Mouse (Mus musculus) heart, adult 11 months (tissue): Measurements from ENCODE around the gene Lrrc45.

ENCODE experiments used
- DNase-seq: peaks from one replicate; pipeline ENCODE4 v3.0.0; 2022

The Lrrc45 gene

DNA sequence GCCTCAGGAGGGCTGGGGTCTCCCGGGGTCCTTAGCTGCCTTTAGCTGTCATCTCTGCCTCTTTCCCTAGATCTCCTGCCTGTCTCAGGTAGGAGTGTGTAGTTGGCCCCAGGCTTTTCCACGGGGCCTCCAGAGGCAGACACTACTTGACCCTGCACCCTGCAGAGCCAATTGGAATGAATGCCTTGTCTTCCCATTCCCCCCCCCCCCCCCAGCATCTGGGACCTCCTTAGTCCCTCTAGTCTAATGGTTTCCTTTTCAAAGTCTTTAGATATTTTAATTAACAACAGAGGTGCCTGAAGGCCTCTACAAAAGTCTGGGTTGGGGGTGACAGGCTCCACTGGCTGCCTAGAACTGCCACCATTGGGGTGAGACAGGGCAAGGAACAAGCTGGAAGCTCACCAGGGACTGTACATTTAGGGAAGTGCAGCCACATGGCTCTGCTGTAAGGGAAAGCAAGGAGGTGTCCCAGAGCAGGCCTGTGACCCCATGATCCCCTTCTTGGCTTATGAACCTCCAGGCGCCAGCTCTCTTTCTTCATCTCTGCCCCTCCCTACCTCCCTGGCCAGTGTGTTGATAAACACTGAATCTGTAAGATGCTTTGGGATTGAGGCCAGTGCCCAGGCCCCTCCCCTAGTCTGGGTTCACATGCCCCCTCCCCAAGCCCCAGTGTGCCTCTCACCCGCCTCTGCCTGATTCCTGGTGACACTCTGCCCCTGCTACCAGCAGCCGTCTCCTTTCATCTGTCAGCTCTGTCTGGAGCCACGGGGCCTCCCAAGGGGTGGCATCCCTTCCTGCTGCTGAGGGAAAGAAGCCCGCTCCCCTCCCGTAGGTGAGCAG is 9.0 kb upstream of the Lrrc45 start:
- no peak for DNase-seq

- no peak for DNase-seq
Observed at GRCm38 (mm10) chr11:120706120-120706519, 7.6 kb upstream of the Lrrc45 start.

GRCm38 (mm10) chr11:120707225-120707624 is 6.5 kb upstream of the Lrrc45 start:
- no peak for DNase-seq

- no peak for DNase-seq
Observed at GRCm38 (mm10) chr11:120707969-120708368, 5.8 kb upstream of the Lrrc45 start.

DNA sequence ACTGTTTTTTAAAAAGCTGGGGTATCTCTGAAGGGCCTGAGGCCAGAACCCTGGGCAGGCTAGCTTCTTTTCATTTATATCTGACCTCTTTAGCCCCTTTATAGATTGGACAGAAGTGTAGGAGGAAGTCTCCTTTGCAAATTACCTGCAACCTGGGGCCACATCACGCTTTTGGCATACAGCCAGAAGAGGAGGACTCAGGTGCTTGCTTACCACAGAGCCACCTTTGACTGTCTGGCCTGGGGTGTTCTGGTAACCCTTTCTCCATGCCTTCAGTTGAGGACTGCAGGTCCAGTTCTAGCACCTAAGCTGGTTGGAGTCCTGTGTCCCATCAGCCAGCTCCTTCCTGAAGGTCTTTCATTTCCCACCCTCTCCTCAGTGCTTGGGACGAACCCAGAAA is 4.2 kb upstream of the Lrrc45 start:
- no peak for DNase-seq

DNA sequence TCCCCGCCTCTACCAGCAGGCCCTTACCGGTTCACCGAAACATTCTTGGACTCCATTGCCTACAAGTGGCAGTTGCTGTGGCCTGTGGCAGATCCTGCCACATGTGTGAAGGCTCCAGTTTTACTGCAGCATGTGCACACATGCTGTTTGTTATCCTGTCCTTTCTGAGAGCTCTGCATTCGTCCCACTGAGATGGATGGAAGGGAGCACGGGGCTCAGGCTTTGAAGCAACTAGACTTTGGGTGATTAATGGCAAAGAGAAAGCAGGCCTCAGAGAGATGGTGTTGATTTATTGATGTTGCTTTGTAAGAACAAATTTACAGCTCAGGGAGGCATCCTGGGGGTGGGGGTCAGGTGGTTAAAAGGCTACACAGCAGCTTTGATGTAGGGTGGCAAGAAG is 3.1 kb upstream of the Lrrc45 start:
- DNase-seq: no peak

DNA sequence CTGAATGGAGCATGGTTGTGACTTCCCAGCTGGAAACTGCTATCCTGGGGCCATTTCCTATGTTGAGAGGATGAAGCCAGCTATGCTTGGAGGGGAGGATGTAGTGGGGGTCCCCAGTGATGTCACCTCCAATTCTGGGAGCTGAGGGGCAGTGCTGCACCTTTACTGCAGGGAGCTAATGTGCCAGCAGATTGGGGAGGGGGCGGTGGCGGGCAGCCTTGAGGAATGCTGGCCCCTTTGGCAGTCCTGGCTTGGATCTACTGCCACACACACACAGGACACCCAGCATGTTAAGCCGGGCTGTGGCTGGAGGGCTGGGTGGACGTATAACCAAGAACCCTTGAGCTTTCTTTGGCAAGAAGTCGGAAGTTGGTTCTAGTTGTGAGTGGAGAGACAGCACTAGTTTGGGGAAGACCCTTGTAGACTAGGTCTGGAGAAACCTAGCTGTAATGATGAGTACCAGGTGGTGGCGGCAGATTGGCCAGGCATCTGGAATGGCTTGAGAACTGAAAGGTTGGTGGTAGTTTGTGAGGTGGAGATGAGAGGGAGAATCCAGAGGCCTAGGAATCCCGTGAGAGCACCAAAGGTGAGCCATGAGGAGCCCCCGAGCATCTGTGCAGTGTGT is 1.6 kb upstream of the Lrrc45 start:
- peak; percentile 93 for DNase-seq

- peak; percentile 96 for DNase-seq
Observed at GRCm38 (mm10) chr11:120712771-120713568, 755 bp upstream of the Lrrc45 start.

DNA sequence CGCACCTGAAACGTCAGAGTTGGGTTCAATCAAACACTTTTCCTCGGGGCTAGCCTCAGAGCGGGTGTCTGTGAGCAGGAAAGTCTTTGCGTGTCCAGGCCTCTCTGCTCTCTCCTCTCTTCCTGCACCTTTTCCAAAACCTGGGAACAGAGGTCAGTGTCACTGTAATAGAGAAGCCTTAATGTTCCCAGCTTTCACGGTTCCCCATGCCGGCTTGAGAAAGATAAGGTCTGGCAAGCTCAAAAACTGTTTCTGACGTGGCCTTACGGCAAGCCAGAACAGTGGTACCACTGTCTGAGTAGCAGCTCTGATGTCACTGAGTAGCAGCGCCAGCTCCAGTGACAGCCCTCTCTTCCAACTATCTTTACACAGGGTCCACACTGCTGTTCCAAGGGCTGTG is 821 bp downstream of the Lrrc45 start:
- DNase-seq: no peak

GRCm38 (mm10) chr11:120715131-120715530 is 1.4 kb downstream of the Lrrc45 start:
- peak; percentile 93 for DNase-seq

DNA sequence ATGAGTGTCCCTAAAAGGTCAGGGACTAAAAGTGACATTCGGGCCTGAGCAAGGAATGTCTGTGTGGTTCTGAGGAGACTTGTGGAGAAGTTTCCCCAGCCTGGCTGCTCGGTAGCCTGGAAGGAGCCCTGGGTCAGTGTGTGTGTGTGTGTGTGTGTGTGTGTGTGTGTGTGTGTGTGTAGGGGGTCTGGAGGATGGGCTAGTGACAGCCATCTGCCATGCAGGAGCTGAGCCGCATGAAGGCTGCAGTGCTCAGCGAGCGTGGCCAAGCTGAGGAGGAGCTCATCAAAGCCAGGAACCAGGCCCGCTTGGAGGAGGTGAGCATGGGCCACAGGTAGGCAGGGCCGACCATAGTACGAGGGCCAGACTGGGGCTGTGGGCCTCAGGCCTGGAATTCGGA is 5.5 kb downstream of the Lrrc45 start:
- no peak for DNase-seq

- peak; percentile 94 for DNase-seq
Observed at GRCm38 (mm10) chr11:120719841-120720376, 6.2 kb downstream of the Lrrc45 start.

GRCm38 (mm10) chr11:120720450-120720849 is 6.7 kb downstream of the Lrrc45 start:
- peak; percentile 97 for DNase-seq

DNA sequence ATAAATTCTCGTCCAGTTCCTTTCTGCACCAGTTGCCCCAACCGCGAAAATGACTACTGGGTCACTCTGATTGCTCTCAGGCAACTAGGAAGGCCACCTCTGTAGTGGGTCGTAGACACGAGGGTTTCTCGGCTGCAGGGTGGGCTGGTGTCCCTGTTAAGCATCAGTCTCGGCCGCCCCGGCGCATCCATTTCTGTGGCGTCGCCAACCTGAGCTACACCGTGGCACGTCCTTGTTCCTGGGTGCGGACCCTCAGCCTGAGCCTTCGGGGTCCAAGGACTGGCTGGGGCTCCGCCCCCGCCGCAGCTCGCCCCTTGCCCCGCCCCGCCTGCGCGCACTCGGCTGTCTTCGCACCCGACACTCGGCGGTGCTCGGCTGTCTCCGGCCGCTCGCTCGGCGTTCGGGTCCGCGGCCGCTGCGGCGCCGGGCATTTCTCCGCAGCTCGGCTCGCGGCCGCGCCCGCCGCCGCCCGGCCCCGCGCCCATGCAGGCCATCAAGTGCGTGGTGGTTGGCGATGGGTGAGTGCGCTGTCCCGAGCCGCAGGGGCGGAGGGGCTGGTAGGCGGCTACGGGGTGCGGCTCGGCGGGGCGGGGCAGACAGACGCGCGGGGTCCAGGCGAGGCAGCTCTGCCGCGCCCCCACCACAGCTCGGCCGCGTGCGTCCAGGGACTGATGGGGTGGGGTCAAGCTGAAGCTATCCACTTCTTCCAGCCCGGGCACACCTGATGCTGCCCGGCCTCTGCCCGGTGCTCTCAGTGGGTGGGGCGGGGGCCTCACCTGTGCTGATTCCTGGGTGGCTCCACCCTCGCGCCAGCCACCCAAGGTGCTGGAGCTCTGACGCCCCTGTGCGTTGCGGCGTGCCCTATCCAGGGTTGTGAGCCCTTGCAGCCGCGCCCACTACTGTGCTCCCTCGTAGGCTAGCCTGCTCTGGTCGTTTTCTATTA is 7.7 kb downstream of the Lrrc45 start, which contains the start of gene Rac3:
Rac3 (plus strand) TSS at position 347 of the 943 bp plus-strand sequence.
- peak; percentile 97 for DNase-seq

GRCm38 (mm10) chr11:120722067-120722630 is 8.4 kb downstream of the Lrrc45 start:
- peak; percentile 93 for DNase-seq

GRCm38 (mm10) chr11:120722761-120723382 is 9.1 kb downstream of the Lrrc45 start:
- peak; percentile 91 for DNase-seq

GRCm38 (mm10) chr11:120723509-120723908 is 9.8 kb downstream of the Lrrc45 start:
- peak; percentile 91 for DNase-seq

DNA sequence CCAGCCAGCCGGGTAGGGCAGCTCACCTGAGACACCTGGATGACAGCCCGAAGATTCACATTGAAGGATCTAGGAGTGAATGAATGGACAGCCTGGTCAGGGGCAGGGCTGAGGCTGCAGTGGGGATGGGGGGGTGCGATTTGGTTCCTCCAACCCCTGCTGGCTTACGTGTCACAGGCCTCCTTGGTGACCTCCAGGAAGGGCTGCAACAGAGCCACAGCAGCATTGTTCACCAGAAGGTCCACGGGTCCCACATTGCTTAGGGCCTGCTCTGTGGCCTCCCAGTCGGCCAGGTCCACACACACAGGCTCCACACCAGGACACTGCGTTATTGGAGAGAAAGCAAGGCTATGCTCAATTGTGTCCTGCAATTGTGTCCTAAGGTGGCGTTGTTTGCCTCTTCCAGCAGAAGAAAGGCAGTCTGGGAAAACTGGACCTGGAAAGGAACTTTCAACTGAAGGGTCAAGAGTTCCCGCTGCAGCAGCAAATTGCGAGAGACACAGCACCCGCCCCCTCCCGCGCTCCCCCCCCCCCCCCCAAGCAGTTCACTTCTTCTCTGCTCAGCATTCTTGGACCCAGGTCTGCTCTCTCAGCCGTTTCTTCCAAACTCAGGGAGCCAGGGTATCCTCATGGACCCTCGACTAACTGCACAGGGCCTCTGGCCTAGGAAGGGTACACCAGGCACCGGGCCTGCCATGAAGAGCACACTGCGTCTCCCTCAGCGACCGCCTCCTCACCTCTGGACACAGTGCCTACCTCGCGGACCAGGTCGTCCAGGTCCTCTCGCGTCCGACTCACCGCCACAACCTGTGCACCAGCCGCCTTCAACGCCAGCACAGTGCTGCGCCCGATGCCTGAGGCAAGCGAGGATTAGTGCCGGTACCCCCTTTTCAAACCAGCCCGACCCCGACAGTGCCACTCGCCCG is 12.8 kb downstream of the Lrrc45 start:
- peak; percentile 92 for DNase-seq

DNA sequence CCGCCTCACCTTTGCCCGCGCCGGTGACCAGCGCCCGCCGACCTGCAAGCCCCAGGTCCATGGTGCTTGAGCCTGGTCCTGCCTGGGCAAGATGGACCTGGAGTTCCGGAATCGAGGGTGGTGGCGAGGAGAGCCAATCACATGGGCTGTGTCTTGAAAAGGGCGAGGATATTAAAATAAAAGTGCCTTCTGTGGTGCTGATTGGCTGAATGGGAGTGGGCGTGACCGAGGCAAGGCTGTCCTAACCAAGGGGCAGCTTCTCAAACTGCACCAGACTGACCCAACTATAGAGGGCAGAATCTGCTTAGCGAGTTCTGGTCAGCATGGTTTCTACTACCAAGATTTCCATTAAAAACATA is 13.4 kb downstream of the Lrrc45 start, which contains the start of gene Dcxr:
Dcxr (minus strand) TSS at position 113 of the 359 bp plus-strand sequence.
- peak; percentile 100 for DNase-seq

DNA sequence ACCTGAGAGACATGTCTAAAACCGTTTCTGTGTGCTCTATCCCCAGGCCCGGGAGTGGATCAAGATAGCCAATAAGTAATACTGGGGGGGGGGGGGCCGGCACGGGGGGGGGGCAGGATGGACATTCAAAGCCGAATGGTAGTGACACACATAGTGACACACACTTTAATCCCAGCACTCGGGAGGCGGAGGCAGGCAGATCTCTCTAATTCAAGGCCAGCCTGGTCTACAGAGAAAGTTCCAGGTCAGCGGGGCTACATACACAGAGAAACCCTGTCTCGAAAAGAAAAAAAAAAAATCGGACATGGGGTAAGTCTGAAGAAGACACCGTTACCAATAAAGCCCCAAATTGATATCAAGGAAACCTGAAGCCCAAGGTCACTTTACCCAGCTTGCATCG is 13.8 kb downstream of the Lrrc45 start:
- DNase-seq: no peak
